Mouse (Mus musculus) stomach, postnatal 0 days (tissue): ENCODE results near the gene Olfr1378. TPM values are rescaled to one million over a fixed set of nuclear protein-coding genes. Genes with fewer than 3 reads are reported as not detected.

Experiments used
- ATAC-seq: fragments of 200-750 bp; cut with Nextera tagmentation; 2 replicates; pipeline ENCODE4 v1.8.0; 2017; ENCODE audit not compliant: low FRiP score, low TSS enrichment
- DNase-seq: peaks from one replicate; pipeline ENCODE4 v3.0.0-alpha.2; 2016; ENCODE audit warnings: low spot score
- H3K27ac ChIP-seq: fragments of 300-500 bp; sonication (generic); replicated peaks from 2 replicates; pipeline ENCODE4 v1.5.1; 2014; ENCODE audit warnings: mild to moderate bottlenecking, control low read depth
- H3K27me3 ChIP-seq: fragments of 300-500 bp; sonication (generic); 2 replicates; pipeline ENCODE4 v1.6.1; 2014; ENCODE audit warnings: low read length; ENCODE audit not compliant: control insufficient read depth, insufficient read depth
- H3K36me3 ChIP-seq: fragments of 300-500 bp; sonication (generic); 2 replicates; pipeline ENCODE4 v1.6.1; 2014; ENCODE audit warnings: low read length, mixed read lengths; ENCODE audit not compliant: control insufficient read depth, insufficient read depth
- H3K4me1 ChIP-seq: fragments of 300-500 bp; sonication (generic); replicated peaks from 2 replicates; pipeline ENCODE4 v1.6.1; 2014; ENCODE audit warnings: antibody characterized with exemption; ENCODE audit not compliant: control insufficient read depth, insufficient read depth
- H3K4me2 ChIP-seq: fragments of 300-500 bp; sonication (generic); replicated peaks from 2 replicates; pipeline ENCODE4 v1.6.1; 2014; ENCODE audit warnings: low read depth, mild to moderate bottlenecking, control low read depth, moderate library complexity
- H3K4me3 ChIP-seq: fragments of 300-500 bp; sonication (generic); 2 replicates; pipeline ENCODE4 v1.5.1; 2014; ENCODE audit warnings: low read depth, low read length, control low read depth
- H3K9ac ChIP-seq: fragments of 300-500 bp; sonication (generic); 2 replicates; pipeline ENCODE4 v1.6.1; 2014; ENCODE audit warnings: mild to moderate bottlenecking, low read length, control low read depth, mixed read lengths
- H3K9me3 ChIP-seq: fragments of 300-500 bp; sonication (generic); 2 replicates; pipeline ENCODE4 v1.6.1; 2016; ENCODE audit warnings: low read length; ENCODE audit not compliant: control insufficient read depth
- CTCF ChIP-seq: IDR thresholded peaks from 2 replicates; pipeline ENCODE4 v1.5.1; 2016; ENCODE audit warnings: antibody characterized with exemption, low read depth, mild to moderate bottlenecking, moderate library complexity
- EP300 ChIP-seq: optimal IDR thresholded peaks from 2 replicates; pipeline ENCODE3; 2016; ENCODE audit warnings: antibody characterized with exemption
- WGBS: fragments of 180-500 bp; shearing (Covaris S2); extraction: QIAGEN DNeasy Blood & Tissue Kit; methylation state at CpG from one replicate; pipeline ENCODE4 v1.1.7; 2014; 5-methylcytosine and 5-hydroxymethylcytosine counted together
- polyA plus RNA-seq: library from polyadenylated mRNA; unstranded; fragments of >200 nt; fragmentation: Nextera tagmentation; extraction: Ambion mirVana; gene quantifications from 2 replicates; pipeline ENCODE4 v1.2.1, GENCODE M21; 2015

Gene Olfr1378
- polyA plus RNA-seq = not detected in 2 replicates

DNA sequence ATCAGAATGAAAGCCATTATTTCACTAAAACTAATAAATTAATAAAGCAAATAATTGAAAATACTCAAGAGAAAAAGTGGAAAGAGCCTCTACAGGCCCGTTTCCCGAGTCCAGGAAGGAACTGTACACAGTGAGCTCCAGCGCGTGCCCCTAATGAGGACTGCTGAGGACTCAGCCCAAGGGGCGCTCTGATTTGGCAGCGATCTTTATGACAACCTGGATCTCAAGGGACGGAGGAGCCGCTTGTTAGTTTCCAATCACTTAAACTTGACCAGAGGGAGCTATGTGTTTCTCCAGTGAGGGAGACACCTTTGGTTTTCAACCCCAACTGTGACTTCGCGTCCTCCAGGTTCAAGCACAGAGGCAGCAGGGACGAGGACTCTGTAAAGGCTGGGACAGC lies at the start of gene Olfr1378:
Gene Olfr1378 (plus strand): TSS at position 301 of the 400 bp plus-strand sequence.
- ATAC-seq = no peak
- no peak within 1 kb of the TSS for H3K9ac ChIP-seq
- H3K4me1 ChIP-seq = no peaks in the 10 kb centered on the region
- no peaks in the 10 kb centered on the region for H3K36me3 ChIP-seq
- DNase-seq = no peak
- H3K4me2 ChIP-seq = no peak within 1 kb of the TSS
- H3K4me3 ChIP-seq = no peak within 1 kb of the TSS
- H3K9me3 ChIP-seq = no peaks in the 10 kb centered on the region
- no peak within 1 kb of the TSS for H3K27ac ChIP-seq
- no peak for TF ChIP-seq CTCF
- no peak for TF ChIP-seq EP300
- WGBS = 85% methylated on average over 11 of the region's 11 CpGs
- no peaks in the 10 kb centered on the region for H3K27me3 ChIP-seq

DNA sequence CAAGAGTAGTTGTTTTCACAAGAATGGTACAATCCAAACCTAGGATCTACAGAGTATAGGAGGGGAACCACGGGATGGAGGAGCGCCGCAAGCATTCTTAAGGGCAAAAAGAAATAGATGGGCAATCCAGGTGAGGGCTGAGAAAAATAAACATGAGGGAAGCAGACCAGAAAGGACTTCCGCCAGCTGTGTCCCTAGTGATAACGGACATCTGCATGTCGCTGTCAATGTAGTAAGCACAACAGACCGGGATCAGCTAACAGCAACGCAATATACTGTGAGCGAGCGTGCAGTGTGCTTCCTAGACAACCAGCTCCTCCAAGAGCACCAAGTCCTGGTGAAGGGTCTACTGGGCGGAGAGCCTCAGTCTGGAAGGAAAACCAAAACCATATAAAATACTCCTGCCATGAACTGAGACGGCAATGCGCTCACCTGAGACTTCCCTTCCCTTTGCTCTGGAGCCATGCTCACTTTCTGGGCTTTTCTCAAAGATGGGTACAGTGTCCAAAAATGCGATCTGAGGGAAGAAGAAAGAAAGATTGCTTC lies 35.8 kb upstream of the Olfr1378 start:
- Histone ChIP-seq H3K4me1 (0 out of 2 replicates have a peak, but pooled peaks cover 2% of the 10 kb centered on the region), H3K36me3 (no peaks in the 10 kb centered on the region), H3K27me3 (no peaks in the 10 kb centered on the region), H3K4me2 (peak overlapping the region; percentile 93), H3K4me3 (peak overlapping the region; percentile 61), H3K9ac (peak overlapping the region; percentile 67), H3K9me3 (no peaks in the 10 kb centered on the region), H3K27ac (no peak overlapping the region)
- no peak for TF ChIP-seq CTCF
- no peak for TF ChIP-seq EP300
- DNase-seq (no peak), ATAC-seq (no peak)
- 18% methylated on average over 14 of the region's 14 CpGs for WGBS

DNA sequence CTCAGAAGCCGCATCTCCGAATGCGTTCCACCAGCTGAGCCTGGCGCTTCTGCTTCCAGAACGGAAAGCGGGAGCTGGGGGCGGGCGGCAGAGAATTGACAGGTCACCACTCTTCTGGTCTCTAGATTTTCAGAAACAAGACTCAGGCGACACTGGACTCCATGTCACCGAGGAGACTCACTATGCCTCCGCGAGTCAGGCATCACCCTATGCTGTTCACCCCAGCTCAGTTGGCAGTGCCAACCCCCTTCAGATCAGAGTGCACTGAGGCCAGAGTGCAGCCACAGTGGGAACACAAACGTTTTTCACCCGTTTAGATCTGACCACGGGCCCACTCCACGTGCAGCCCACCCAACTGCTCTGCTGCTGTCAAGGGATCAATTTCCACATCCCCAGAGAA lies 35.3 kb upstream of the Olfr1378 start:
- 0 out of 2 replicates have a peak, but pooled peaks cover 2% of the 10 kb centered on the region for H3K4me1 ChIP-seq
- H3K4me2 ChIP-seq = peak overlapping the region; percentile 93
- H3K27me3 ChIP-seq = no peaks in the 10 kb centered on the region
- ATAC-seq = peak; percentile 55
- no peak overlapping the region for H3K27ac ChIP-seq
- H3K9me3 ChIP-seq = no peaks in the 10 kb centered on the region
- H3K4me3 ChIP-seq = peak overlapping the region; percentile 61
- H3K36me3 ChIP-seq = no peaks in the 10 kb centered on the region
- DNase-seq = no peak
- TF ChIP-seq CTCF = no peak
- 2% methylated on average over 16 of the region's 16 CpGs for WGBS
- peak overlapping the region; percentile 67 for H3K9ac ChIP-seq

DNA sequence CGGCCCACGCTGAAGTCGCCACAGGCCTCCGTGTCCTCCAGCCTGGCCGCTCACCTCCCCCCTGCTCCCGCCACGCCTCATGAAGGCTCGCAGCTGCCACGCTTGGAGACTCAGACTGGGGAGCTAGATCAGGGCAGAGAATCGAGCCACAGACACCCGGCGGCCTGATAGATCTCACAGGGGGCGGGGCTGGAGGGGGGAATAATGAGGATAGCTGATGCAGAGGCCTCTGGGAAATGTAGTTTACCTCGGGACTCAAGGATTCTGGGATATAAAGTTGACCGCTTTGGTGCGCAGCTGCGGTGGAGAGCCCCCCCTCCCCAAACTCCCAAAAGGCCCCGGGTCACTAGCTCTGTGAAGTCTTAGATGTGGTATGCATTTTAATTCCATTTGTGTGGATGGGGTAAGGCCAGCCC lies 34.9 kb upstream of the Olfr1378 start, which contains the start of gene Zfp354b:
Gene Zfp354b (minus strand): TSS at position 183 of the 416 bp plus-strand sequence.
- whole genome bisulfite sequencing = 1% methylated on average over 18 of the region's 18 CpGs
- peak; percentile 91 for ATAC-seq
- DNase-seq = peak; percentile 79
- no peaks in the 10 kb centered on the region for H3K9me3 ChIP-seq
- peak within 1 kb of the TSS; percentile 93 for H3K4me2 ChIP-seq
- H3K4me3 ChIP-seq = peak within 1 kb of the TSS; percentile 61
- no peak within 1 kb of the TSS for H3K27ac ChIP-seq
- TF ChIP-seq EP300 (no peak), CTCF (no peak)
- no peaks in the 10 kb centered on the region for H3K27me3 ChIP-seq
- H3K36me3 ChIP-seq = no peaks in the 10 kb centered on the region
- 0 out of 2 replicates have a peak, but pooled peaks cover 2% of the 10 kb centered on the region for H3K4me1 ChIP-seq
- peak within 1 kb of the TSS; percentile 67 for H3K9ac ChIP-seq

DNA sequence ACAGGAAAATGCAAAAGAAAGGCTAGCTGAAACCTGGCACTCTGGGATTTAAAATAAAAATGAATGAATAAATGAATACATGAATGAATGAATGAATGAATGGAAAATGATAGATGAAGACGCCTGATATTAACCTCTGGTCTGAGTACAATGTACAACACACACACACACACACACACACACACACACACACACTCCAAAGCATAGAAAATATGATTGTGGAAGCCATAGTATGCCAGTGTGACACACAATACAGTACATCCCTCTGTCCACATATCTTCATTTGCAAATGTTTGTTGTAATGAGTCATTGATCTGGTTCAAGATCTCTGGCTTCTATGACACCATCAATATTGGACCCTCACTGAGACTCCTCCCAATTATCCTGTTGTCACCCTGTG lies 34.3 kb upstream of the Olfr1378 start:
- TF ChIP-seq CTCF (no peak), EP300 (no peak)
- Histone ChIP-seq H3K9ac (no peak overlapping the region), H3K4me2 (peak overlapping the region; percentile 93; the same call in 1 of the 2 replicates), H3K9me3 (no peaks in the 10 kb centered on the region), H3K4me1 (0 out of 2 replicates have a peak, but pooled peaks cover 2% of the 10 kb centered on the region), H3K27me3 (no peaks in the 10 kb centered on the region), H3K36me3 (no peaks in the 10 kb centered on the region), H3K4me3 (no peak overlapping the region), H3K27ac (no peak overlapping the region)
- 70% methylated on average over 1 of the region's 1 CpGs for WGBS
- DNase-seq (no peak), ATAC-seq (0 out of 2 replicates have a peak, but pooled peaks have one; percentile 40)

DNA sequence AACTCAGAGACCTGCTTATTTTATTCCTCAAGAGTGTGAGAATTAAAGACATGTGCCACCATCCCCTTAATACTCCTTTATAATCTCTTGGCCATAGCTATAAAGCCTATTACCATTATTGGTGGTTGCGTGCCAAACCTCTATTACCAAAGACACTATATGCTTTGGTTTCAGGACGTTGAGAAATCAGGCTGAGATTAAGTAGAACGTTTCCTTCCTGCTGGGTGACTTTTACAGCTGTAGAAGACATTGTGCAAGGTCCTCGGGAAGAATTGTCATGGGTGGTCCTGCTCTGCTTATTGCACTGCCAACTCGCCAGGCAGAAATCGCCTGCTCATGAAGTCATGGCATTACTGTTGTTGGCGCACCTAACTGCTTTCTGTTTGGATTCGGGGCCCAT lies 27.9 kb upstream of the Olfr1378 start:
- H3K4me2 ChIP-seq = no peak overlapping the region
- TF ChIP-seq EP300 (no peak), CTCF (no peak)
- no peak overlapping the region for H3K4me3 ChIP-seq
- H3K27me3 ChIP-seq = no peaks in the 10 kb centered on the region
- no peaks in the 10 kb centered on the region for H3K4me1 ChIP-seq
- H3K36me3 ChIP-seq = no peaks in the 10 kb centered on the region
- no peak overlapping the region for H3K27ac ChIP-seq
- H3K9ac ChIP-seq = no peak overlapping the region
- no peaks in the 10 kb centered on the region for H3K9me3 ChIP-seq
- WGBS = 68% methylated on average over 8 of the region's 8 CpGs
- ATAC-seq = no peak
- no peak for DNase-seq
